Mouse (Mus musculus) cerebellum, postnatal 36 days (tissue): ENCODE results near the gene Jak2.

ENCODE experiments used
- DNase-seq, 2 experiments: peaks; one replicate each; pipeline ENCODE4 v3.0.0; 2021 to 2022; ENCODE audit warnings: mixed read lengths in 2 of 2

The Jak2 gene

GRCm38 (mm10) chr19:29308832-29309231 is 57.2 kb downstream of the Jak2 start:
- DNase-seq, result no peak

GRCm38 (mm10) chr19:29311791-29312190 is 60.2 kb downstream of the Jak2 start:
- no peak for DNase-seq

GRCm38 (mm10) chr19:29312661-29313060 is 61.0 kb downstream of the Jak2 start:
- no peak for DNase-seq

GRCm38 (mm10) chr19:29323416-29324049 is 71.9 kb downstream of the Jak2 start:
- DNase-seq, result no peak

- peak; percentile 22 to 45 for DNase-seq
These were observed 73.6 kb downstream of the Jak2 start, which contains the start of gene Insl6 for GRCm38 (mm10) chr19:29325053-29325851. Insl6 (minus strand) TSS chr19:29325356.

GRCm38 (mm10) chr19:29325852-29326180 is 74.2 kb downstream of the Jak2 start:
- no peak for DNase-seq

- no peak for DNase-seq
These were observed 74.8 kb downstream of the Jak2 start for GRCm38 (mm10) chr19:29326396-29326795.

GRCm38 (mm10) chr19:29326822-29327552 is 75.4 kb downstream of the Jak2 start:
- no peak for DNase-seq

GRCm38 (mm10) chr19:29334068-29334745 is 82.6 kb downstream of the Jak2 start, which contains the start of gene Rln1:
Rln1 (minus strand) TSS chr19:29334670.
- peak; percentile 31 to 34 for DNase-seq

GRCm38 (mm10) chr19:29336624-29337023 is 85.0 kb downstream of the Jak2 start:
- no peak for DNase-seq

- DNase-seq, result no peak
These were observed 89.4 kb downstream of the Jak2 start for GRCm38 (mm10) chr19:29341029-29341428.

GRCm38 (mm10) chr19:29342281-29342680 is 90.7 kb downstream of the Jak2 start:
- no peak for DNase-seq

- no peak for DNase-seq
These were observed 93.2 kb downstream of the Jak2 start for GRCm38 (mm10) chr19:29344868-29345267.

- DNase-seq, result no peak
These were observed 94.0 kb downstream of the Jak2 start for GRCm38 (mm10) chr19:29345636-29346035.

- no peak for DNase-seq
These were observed 99.4 kb downstream of the Jak2 start for GRCm38 (mm10) chr19:29350991-29351390.

GRCm38 (mm10) chr19:29354895-29355877 is 103.6 kb downstream of the Jak2 start:
- peak; percentile 88 to 89 for DNase-seq

- no peak for DNase-seq
These were observed 104.7 kb downstream of the Jak2 start for GRCm38 (mm10) chr19:29356281-29356680.

GRCm38 (mm10) chr19:29360251-29360650 is 108.6 kb downstream of the Jak2 start:
- DNase-seq, result no peak

GRCm38 (mm10) chr19:29361468-29362130 is 110.0 kb downstream of the Jak2 start:
- DNase-seq, result peak; percentile 92

- no peak for DNase-seq
These were observed 110.7 kb downstream of the Jak2 start for GRCm38 (mm10) chr19:29362173-29362930.
